Mouse (Mus musculus): Measurements from ENCODE around the gene 1500009C09Rik. TPM values are rescaled to one million over a fixed set of nuclear protein-coding genes. Genes with fewer than 3 reads are reported as not detected.

1500009C09Rik gene
- total RNA-seq, 2 experiments from 2014 or later = not detected

GRCm38 (mm10) chr15:82247131-82247776 is 4.9 kb upstream of the 1500009C09Rik start:
- intact Hi-C loops (cut with DNase I) = no loop called here

GRCm38 (mm10) chr15:82251579-82251978 is 618 bp upstream of the 1500009C09Rik start:
- no peak for DNase-seq
- intact Hi-C loops (cut with DNase I) = no loop called here

More at GRCm38 (mm10) chr15:82247131-82247776, 4.9 kb upstream of the 1500009C09Rik start:
- DNase-seq = no peak

DNA sequence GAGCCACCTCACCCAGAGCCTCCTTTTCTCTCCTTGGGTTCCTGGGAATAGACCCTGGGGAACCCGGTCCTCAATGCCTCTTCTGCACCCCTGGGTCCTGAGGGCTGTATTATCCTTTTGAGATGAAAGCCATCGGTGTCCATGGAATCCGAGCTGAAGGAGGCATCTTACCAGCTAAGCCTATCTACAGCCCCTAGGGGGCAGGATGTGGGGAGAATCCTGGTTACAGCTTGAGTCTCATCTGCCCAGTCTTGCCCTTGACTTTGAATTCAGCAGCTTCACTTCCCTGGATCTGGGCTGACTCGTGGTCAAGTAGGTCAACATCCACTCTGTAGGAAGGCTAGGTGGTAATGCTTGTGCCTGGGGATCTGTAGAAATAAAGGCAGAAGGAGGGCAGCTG is 3.1 kb downstream of the 1500009C09Rik start:
- intact Hi-C loops (cut with DNase I) = no loop called here
- DNase-seq = no peak

- intact Hi-C loops (cut with DNase I) = no loop called here
- no peak for DNase-seq
These were observed 3.8 kb downstream of the 1500009C09Rik start for GRCm38 (mm10) chr15:82255944-82256383.

GRCm38 (mm10) chr15:82259510-82259909 is 7.3 kb downstream of the 1500009C09Rik start:
- peak; percentile 46 to 74 for DNase-seq
- intact Hi-C loops (cut with DNase I) = no loop called here

DNA sequence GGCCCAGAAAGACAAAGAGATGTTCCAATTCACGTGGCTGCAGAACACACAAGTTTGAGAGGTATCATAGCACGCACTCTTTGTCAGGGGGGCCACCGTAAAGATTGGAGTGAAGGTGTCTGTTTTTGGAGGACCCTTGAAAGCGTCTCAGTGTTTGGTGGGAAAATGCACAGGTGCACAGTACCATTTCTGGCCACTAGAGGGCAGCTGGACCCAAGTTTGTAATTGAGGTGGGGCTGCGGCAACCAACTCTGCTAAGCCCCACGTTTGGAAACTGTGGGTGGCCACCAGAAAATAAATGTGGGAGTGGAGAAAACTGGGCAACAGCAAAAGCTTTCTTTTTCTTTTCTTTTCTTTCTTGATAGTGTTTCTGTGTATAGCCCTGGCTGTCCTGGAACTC is 14.2 kb downstream of the 1500009C09Rik start:
- peak; percentile 66 to 80 for DNase-seq
- intact Hi-C loops (cut with DNase I) = loop anchor here (1.0 to 5.0 kb wide), 2 partner anchors 71 to 151 kb away; partner anchors contain the start of genes Naga, Pheta2 and Smdt1

- no peak for DNase-seq
- intact Hi-C loops (cut with DNase I) = loop anchor here (5.0 kb wide), 1 partner anchor 69 kb away; the partner anchor contains the start of genes Naga, Pheta2 and Smdt1
These were observed 16.0 kb downstream of the 1500009C09Rik start for GRCm38 (mm10) chr15:82268185-82268584.

- intact Hi-C loops (cut with DNase I) = loop anchor here (5.0 kb wide), 1 partner anchor 69 kb away; the partner anchor contains the start of genes Naga, Pheta2 and Smdt1
- DNase-seq = no peak
These were observed 16.6 kb downstream of the 1500009C09Rik start for GRCm38 (mm10) chr15:82268783-82269182.

DNA sequence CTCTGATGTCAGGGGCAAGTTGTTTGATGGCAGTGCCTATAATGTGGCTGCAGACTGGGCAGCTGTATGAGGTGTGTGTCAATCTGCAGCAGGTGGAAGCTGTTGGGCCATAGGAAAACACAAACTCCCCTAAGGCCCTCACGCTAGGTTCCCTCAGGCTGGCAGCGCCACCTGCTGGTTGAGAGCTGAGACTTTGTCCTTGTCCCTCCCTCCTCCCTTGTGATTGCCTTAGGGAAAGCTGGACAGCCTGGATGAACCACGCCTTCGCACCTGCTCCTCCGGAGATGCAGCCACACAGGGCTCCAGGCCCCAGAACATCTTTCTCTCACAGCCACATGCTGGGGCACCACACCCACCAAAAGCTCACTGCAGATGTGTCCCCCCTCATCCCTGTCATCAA is 19.0 kb downstream of the 1500009C09Rik start:
- DNase-seq = peak; percentile 59 to 81
- intact Hi-C loops (cut with DNase I) = loop anchor here (5.0 kb wide), 1 partner anchor 81 kb away; the partner anchor contains the start of gene Ndufa6

DNA sequence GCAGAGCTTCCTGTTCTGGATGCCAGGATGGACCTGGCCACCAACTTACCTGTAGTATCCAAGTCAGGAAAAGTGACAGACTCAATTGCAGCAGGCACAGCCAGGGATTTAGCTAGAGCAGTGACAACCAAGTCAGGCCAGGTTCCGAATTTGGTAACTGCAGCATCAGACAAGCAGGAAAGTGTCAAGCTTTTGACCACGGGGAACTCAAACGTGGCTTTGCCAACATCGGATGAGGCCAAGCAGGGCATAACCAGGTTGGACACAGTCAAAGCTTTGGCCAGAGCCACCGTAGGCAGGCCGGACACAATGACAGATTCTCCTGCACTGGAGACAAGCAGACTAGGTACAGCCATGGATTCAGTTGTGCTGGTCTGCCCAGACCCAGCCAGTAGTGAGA is 20.1 kb downstream of the 1500009C09Rik start:
- intact Hi-C loops (cut with DNase I) = loop anchor here (5.0 kb wide), 1 partner anchor 80 kb away; the partner anchor contains the start of gene Ndufa6
- DNase-seq = no peak

- intact Hi-C loops (cut with DNase I) = loop anchor here (5.0 kb wide), 1 partner anchor 78 kb away; the partner anchor contains the start of gene Ndufa6
- no peak for DNase-seq
These were observed 22.4 kb downstream of the 1500009C09Rik start, which contains the start of gene Sept3 for GRCm38 (mm10) chr15:82274593-82274926. Gene Sept3, plus strand, starts transcription at chr15:82274893.

GRCm38 (mm10) chr15:82274927-82275901 is 23.0 kb downstream of the 1500009C09Rik start:
- DNase-seq = no peak
- intact Hi-C loops (cut with DNase I) = loop anchor here (5.0 kb wide), 1 partner anchor 77 kb away; the partner anchor contains the start of gene Ndufa6

- intact Hi-C loops (cut with DNase I) = no loop called here
- no peak for DNase-seq
These were observed 25.4 kb downstream of the 1500009C09Rik start for GRCm38 (mm10) chr15:82277591-82277990.

DNA sequence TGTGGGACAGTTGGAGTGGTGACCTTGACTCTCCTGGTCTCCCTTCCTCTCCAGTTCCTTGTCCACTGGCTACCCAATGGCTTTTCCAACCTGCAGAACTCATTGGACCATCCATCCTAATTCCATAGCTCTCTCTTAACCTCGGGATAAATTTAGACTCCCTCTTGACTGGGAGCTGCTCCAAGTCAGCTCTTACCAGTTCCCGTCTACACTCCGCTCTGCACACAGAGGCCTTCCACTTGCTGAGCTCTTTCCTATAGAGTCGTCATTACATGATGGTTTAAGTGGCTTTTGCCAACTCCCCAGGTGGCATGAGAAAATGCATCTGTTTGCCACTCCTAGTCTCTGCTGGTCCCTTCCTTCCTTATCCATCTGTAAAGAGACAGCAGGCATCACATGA is 28.4 kb downstream of the 1500009C09Rik start:
- peak; percentile 38 to 41 for DNase-seq
- intact Hi-C loops (cut with DNase I) = no loop called here

DNA sequence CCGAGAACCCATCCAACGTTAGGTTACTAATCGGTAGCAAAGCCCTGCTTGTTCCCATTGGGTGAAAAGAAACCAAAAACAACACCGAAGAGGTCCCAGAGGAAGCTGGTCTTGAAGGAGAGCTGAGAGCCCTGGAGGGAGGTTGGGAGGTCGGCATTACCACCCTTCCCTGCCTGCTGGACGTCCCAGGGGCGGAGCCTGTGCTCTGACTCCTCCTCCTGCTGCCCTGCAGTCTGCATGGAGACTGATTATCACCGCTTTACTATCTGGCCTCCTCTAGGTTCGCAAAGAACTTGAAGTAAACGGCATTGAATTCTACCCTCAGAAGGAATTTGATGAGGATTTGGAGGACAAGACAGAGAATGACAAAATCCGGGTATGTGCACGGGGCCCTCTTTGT is 34.0 kb downstream of the 1500009C09Rik start:
- intact Hi-C loops (cut with DNase I) = no loop called here

GRCm38 (mm10) chr15:82290252-82290651 is 38.1 kb downstream of the 1500009C09Rik start:
- intact Hi-C loops (cut with DNase I) = no loop called here
- no peak for DNase-seq

More for the DNA sequence above, 34.0 kb downstream of the 1500009C09Rik start:
- DNase-seq = no peak

DNA sequence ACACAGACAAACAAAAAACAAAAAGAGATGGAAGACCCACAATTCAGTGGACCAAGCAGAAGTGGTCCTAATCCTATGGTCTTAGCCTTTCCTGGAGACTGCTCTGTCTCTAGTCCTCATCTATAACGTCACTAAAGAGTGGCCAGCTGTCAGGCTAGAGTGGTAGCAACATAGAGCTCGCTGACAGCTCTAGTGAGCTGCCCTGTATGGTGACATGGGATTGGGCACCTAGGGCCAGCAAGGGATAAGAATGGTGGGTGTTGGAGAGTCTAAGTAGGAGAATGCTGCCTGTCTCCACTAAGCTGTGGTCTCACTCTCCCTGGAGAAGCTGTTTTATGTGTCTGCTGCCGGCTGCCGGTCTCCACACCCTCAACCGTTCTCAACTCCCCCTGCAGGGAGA is 40.7 kb downstream of the 1500009C09Rik start:
- DNase-seq = no peak
- intact Hi-C loops (cut with DNase I) = no loop called here

- intact Hi-C loops (cut with DNase I) = no loop called here
- no peak for DNase-seq
These were observed 41.1 kb downstream of the 1500009C09Rik start for GRCm38 (mm10) chr15:82293271-82293711.

DNA sequence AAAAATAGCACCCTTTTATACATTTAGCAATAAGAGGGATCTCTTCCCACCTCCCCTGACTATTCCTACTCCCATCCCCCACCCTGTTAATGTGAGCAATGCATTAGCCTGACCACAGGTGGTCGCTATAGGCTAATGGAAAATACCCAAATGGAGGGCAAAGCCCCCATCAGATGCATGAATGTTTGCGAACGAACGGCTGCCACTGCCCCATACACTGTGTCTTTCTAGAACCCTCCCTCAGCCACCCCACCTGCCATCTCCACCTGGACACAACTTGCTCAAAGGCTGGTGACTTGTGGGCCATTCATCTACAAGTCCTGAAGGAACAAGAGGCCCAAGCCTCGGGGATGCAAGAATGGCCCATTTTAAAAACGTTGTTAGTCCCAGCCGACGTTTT is 41.9 kb downstream of the 1500009C09Rik start:
- intact Hi-C loops (cut with DNase I) = no loop called here
- DNase-seq = peak in 1 of 2 experiments; percentile 37

GRCm38 (mm10) chr15:82298764-82299561 is 46.8 kb downstream of the 1500009C09Rik start, which contains the start of gene Wbp2nl:
Gene Wbp2nl, plus strand, starts transcription at chr15:82298954.
- intact Hi-C loops (cut with DNase I) = no loop called here
- DNase-seq = no peak
